Mouse (Mus musculus): ENCODE data around the gene Rdh8. TPM values are rescaled to one million over a fixed set of nuclear protein-coding genes. Genes with fewer than 3 reads are reported as not detected.

The Rdh8 gene
- polyA plus RNA-seq, 1 experiment, result not detected

- TF ChIP-seq POLR2A (IDR thresholded peaks at IDR 0.05; ENCODE audit: control insufficient read depth, low read depth, low read length), result no peak
- TF ChIP-seq CTCF (IDR thresholded peaks at IDR 0.05; ENCODE audit: control insufficient read depth, insufficient read depth, insufficient replicate concordance, low read depth, low read length), result peak; percentile 88
- Histone ChIP-seq H3K27me3 (ENCODE audit: control insufficient read depth, insufficient read depth, low read length) (no peaks in the 10 kb centered on the region), H3K4me3 (ENCODE audit: control insufficient read depth, low read depth, low read length) (no peak overlapping the region), H3K36me3 (ENCODE audit: control insufficient read depth, insufficient read depth, low read length) (no peaks in the 10 kb centered on the region), H3K27ac (ENCODE audit: control insufficient read depth, insufficient read depth, low read depth, low read length) (no peak overlapping the region), H3K4me1 (ENCODE audit: control insufficient read depth, insufficient read depth, low read length) (no peaks in the 10 kb centered on the region)
Measured at GRCm38 (mm10) chr9:20804266-20805158, 13.8 kb upstream of the Rdh8 start.

GRCm38 (mm10) chr9:20805159-20805495 is 13.2 kb upstream of the Rdh8 start:
- no peak overlapping the region for H3K27ac ChIP-seq (ENCODE audit: control insufficient read depth, insufficient read depth, low read depth, low read length)
- no peaks in the 10 kb centered on the region for H3K4me1 ChIP-seq (ENCODE audit: control insufficient read depth, insufficient read depth, low read length)
- no peak overlapping the region for H3K4me3 ChIP-seq (ENCODE audit: control insufficient read depth, low read depth, low read length)
- H3K27me3 ChIP-seq (ENCODE audit: control insufficient read depth, insufficient read depth, low read length), result no peaks in the 10 kb centered on the region
- no peaks in the 10 kb centered on the region for H3K36me3 ChIP-seq (ENCODE audit: control insufficient read depth, insufficient read depth, low read length)
- TF ChIP-seq CTCF (IDR thresholded peaks at IDR 0.05; ENCODE audit: control insufficient read depth, insufficient read depth, insufficient replicate concordance, low read depth, low read length) (no peak), POLR2A (IDR thresholded peaks at IDR 0.05; ENCODE audit: control insufficient read depth, low read depth, low read length) (no peak)

- no peaks in the 10 kb centered on the region for H3K4me1 ChIP-seq (ENCODE audit: control insufficient read depth, insufficient read depth, low read length)
- no peaks in the 10 kb centered on the region for H3K27me3 ChIP-seq (ENCODE audit: control insufficient read depth, insufficient read depth, low read length)
- TF ChIP-seq POLR2A (IDR thresholded peaks at IDR 0.05; ENCODE audit: control insufficient read depth, low read depth, low read length) (no peak), CTCF (IDR thresholded peaks at IDR 0.05; ENCODE audit: control insufficient read depth, insufficient read depth, insufficient replicate concordance, low read depth, low read length) (no peak)
- H3K27ac ChIP-seq (ENCODE audit: control insufficient read depth, insufficient read depth, low read depth, low read length), result no peak overlapping the region
- no peaks in the 10 kb centered on the region for H3K36me3 ChIP-seq (ENCODE audit: control insufficient read depth, insufficient read depth, low read length)
- H3K4me3 ChIP-seq (ENCODE audit: control insufficient read depth, low read depth, low read length), result no peak overlapping the region
Measured at GRCm38 (mm10) chr9:20805706-20806105, 12.6 kb upstream of the Rdh8 start.

GRCm38 (mm10) chr9:20810271-20810670 is 8.0 kb upstream of the Rdh8 start:
- Histone ChIP-seq H3K4me3 (ENCODE audit: control insufficient read depth, low read depth, low read length) (no peak overlapping the region), H3K27ac (ENCODE audit: control insufficient read depth, insufficient read depth, low read depth, low read length) (no peak overlapping the region), H3K4me1 (ENCODE audit: control insufficient read depth, insufficient read depth, low read length) (peaks cover 4% of the 10 kb centered on the region), H3K36me3 (ENCODE audit: control insufficient read depth, insufficient read depth, low read length) (no peaks in the 10 kb centered on the region), H3K27me3 (ENCODE audit: control insufficient read depth, insufficient read depth, low read length) (no peaks in the 10 kb centered on the region)
- TF ChIP-seq POLR2A (IDR thresholded peaks at IDR 0.05; ENCODE audit: control insufficient read depth, low read depth, low read length), result no peak
- TF ChIP-seq CTCF (IDR thresholded peaks at IDR 0.05; ENCODE audit: control insufficient read depth, insufficient read depth, insufficient replicate concordance, low read depth, low read length), result no peak

GRCm38 (mm10) chr9:20810773-20811172 is 7.5 kb upstream of the Rdh8 start:
- no peak for TF ChIP-seq CTCF (IDR thresholded peaks at IDR 0.05; ENCODE audit: control insufficient read depth, insufficient read depth, insufficient replicate concordance, low read depth, low read length)
- no peak for TF ChIP-seq POLR2A (IDR thresholded peaks at IDR 0.05; ENCODE audit: control insufficient read depth, low read depth, low read length)
- Histone ChIP-seq H3K4me1 (ENCODE audit: control insufficient read depth, insufficient read depth, low read length) (peaks cover 4% of the 10 kb centered on the region), H3K36me3 (ENCODE audit: control insufficient read depth, insufficient read depth, low read length) (no peaks in the 10 kb centered on the region), H3K4me3 (ENCODE audit: control insufficient read depth, low read depth, low read length) (no peak overlapping the region), H3K27me3 (ENCODE audit: control insufficient read depth, insufficient read depth, low read length) (no peaks in the 10 kb centered on the region), H3K27ac (ENCODE audit: control insufficient read depth, insufficient read depth, low read depth, low read length) (no peak overlapping the region)

- no peaks in the 10 kb centered on the region for H3K27me3 ChIP-seq (ENCODE audit: control insufficient read depth, insufficient read depth, low read length)
- TF ChIP-seq CTCF (IDR thresholded peaks at IDR 0.05; ENCODE audit: control insufficient read depth, insufficient read depth, insufficient replicate concordance, low read depth, low read length) (no peak), POLR2A (IDR thresholded peaks at IDR 0.05; ENCODE audit: control insufficient read depth, low read depth, low read length) (no peak)
- peaks cover 4% of the 10 kb centered on the region for H3K4me1 ChIP-seq (ENCODE audit: control insufficient read depth, insufficient read depth, low read length)
- no peak overlapping the region for H3K4me3 ChIP-seq (ENCODE audit: control insufficient read depth, low read depth, low read length)
- H3K27ac ChIP-seq (ENCODE audit: control insufficient read depth, insufficient read depth, low read depth, low read length), result no peak overlapping the region
- H3K36me3 ChIP-seq (ENCODE audit: control insufficient read depth, insufficient read depth, low read length), result no peaks in the 10 kb centered on the region
Measured at GRCm38 (mm10) chr9:20812537-20813271, 5.6 kb upstream of the Rdh8 start.

GRCm38 (mm10) chr9:20814521-20815272 is 3.6 kb upstream of the Rdh8 start, which contains the start of gene Col5a3:
TSS of gene Col5a3 (minus strand) at chr9:20815067.
- peaks cover 4% of the 10 kb centered on the region for H3K4me1 ChIP-seq (ENCODE audit: control insufficient read depth, insufficient read depth, low read length)
- H3K27ac ChIP-seq (ENCODE audit: control insufficient read depth, insufficient read depth, low read depth, low read length), result no peak within 1 kb of the TSS
- no peaks in the 10 kb centered on the region for H3K27me3 ChIP-seq (ENCODE audit: control insufficient read depth, insufficient read depth, low read length)
- no peaks in the 10 kb centered on the region for H3K36me3 ChIP-seq (ENCODE audit: control insufficient read depth, insufficient read depth, low read length)
- H3K4me3 ChIP-seq (ENCODE audit: control insufficient read depth, low read depth, low read length), result no peak within 1 kb of the TSS
- TF ChIP-seq POLR2A (IDR thresholded peaks at IDR 0.05; ENCODE audit: control insufficient read depth, low read depth, low read length) (no peak), CTCF (IDR thresholded peaks at IDR 0.05; ENCODE audit: control insufficient read depth, insufficient read depth, insufficient replicate concordance, low read depth, low read length) (no peak)

Measured in testis, adult 2 months (tissue).